Mouse (Mus musculus) c-Kit-negative CD71-positive TER-119-positive erythroid progenitor cells, embryonic 14.5 days (primary cell): ENCODE data around the gene Fam171a2.
A peak's percentile ranks its signal among the peaks of the same experiment; 100 is the strongest.
"Not testable (repeated sequence)": the region's sequence is repeated elsewhere in the genome, so short reads cannot be mapped to it uniquely, and the experiment has no call there.

ENCODE experiments used
- DNase-seq: peaks from one replicate; pipeline ENCODE4 v3.0.0-alpha.2; 2013; ENCODE audit warnings: low read depth, low spot score

Gene Fam171a2

GRCm38 (mm10) chr11:102410345-102410744 is 37.1 kb downstream of the Fam171a2 start:
- not testable (repeated sequence) for DNase-seq

- no peak for DNase-seq
These were observed 37.6 kb downstream of the Fam171a2 start for GRCm38 (mm10) chr11:102409795-102410330.

GRCm38 (mm10) chr11:102408888-102409794 is 38.3 kb downstream of the Fam171a2 start:
- DNase-seq, result no peak

DNA sequence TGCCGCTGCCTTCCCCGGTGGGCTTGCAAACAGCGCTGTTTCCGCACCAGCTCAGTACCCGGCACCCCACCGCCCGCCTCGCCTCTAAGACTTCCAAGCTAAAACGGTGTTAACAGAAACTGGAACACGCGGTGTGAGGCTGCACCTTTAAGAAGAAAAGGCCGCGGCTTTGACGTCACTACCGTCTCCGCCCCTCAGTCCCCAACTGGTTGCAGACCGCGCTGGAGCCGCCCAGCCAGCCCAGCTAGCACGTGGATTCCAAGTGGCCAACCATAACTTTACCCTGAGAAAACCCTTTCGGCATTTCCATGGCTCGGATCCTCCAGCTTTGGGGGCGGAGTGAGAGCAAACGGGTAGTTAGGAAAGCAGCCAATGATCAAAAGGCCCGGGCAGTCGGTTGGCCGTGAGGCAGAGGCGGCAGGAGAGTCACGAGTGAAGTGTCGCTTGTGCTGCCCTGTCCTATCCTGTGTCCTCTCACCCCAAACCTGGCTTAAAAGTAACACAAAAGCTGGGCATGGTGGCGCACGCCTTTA is 39.1 kb downstream of the Fam171a2 start:
- DNase-seq, result peak; percentile 97

DNA sequence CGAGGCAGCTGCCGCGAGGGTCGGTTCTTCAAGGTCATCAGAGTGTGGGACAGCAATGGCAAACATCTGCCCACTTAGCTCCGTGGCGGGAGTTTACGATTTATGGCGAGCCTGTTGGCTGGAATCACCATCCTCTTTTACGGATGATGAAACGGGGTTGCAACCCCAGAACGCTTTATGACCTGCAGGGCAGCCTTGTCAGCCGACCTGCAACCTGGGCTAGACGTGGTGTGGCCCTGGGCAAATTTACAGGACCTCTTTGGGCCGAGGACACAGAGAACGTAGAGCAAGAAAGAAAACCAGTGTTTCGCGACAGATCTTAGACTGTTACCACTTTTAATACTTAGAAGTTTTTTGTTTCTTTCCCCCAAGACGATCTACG is 39.7 kb downstream of the Fam171a2 start, which contains the start of gene Slc25a39:
Gene Slc25a39 (minus strand): TSS at position 113 of the 382 bp plus-strand sequence.
- DNase-seq, result no peak

GRCm38 (mm10) chr11:102406900-102407833 is 40.3 kb downstream of the Fam171a2 start:
- peak; percentile 85 for DNase-seq

DNA sequence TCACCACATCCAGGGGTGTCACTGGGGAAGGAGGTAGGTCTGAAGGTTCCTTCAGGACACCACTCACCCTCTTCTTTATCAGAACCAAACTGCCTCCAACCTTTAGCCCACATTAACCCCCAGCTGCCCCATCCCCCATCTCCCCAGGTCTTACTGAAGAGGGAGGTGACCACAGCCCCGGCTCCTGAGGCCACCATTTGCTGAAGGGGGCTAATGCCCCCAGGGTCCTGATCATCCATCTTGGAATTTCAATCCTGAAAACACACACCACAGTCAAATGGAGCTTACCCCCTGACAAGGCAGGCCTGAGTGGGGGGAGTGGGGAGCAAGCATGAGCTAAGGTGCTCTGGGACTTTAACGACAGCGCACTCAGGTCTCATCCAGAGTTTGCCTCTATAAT is 41.1 kb downstream of the Fam171a2 start:
- no peak for DNase-seq

DNA sequence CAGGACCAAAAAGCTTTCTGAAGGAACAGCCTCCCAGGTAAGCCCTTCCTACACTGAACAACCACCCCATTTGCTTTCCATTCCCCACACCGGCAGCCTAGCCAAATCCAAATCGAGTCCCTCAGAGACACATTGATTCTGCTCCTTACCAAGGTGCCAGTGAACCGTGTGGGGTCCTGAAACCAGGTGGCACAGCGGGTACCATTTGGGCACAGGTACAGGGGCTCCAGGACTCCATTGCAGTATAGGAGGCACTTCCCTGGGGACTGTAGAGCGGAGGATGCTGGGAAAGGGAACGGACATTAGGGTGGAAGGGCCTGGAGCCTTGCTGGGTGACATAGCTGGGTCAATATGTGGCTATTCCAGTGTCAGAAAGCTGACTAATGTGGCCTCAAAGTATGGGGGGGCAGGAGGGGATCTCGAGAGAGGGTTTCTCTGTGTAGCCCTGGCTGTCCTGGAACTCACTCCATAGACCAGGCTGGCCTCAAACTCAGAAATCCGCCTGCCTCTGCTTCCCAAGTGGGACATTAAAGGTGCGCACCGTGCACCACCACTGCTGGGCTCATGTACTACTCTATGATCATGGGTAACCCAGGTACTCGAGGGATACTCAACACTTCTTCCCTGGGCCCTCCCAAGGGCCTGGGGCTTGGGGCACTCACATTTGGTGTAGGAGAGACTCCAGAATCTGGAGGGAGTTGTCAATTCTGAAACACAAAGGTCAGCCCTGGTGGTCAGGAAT is 41.8 kb downstream of the Fam171a2 start:
- DNase-seq, result no peak

- no peak for DNase-seq
These were observed 43.1 kb downstream of the Fam171a2 start for GRCm38 (mm10) chr11:102404161-102405010.

GRCm38 (mm10) chr11:102403657-102404056 is 43.8 kb downstream of the Fam171a2 start:
- DNase-seq, result no peak

- no peak for DNase-seq
These were observed 45.5 kb downstream of the Fam171a2 start for GRCm38 (mm10) chr11:102401898-102402500.

DNA sequence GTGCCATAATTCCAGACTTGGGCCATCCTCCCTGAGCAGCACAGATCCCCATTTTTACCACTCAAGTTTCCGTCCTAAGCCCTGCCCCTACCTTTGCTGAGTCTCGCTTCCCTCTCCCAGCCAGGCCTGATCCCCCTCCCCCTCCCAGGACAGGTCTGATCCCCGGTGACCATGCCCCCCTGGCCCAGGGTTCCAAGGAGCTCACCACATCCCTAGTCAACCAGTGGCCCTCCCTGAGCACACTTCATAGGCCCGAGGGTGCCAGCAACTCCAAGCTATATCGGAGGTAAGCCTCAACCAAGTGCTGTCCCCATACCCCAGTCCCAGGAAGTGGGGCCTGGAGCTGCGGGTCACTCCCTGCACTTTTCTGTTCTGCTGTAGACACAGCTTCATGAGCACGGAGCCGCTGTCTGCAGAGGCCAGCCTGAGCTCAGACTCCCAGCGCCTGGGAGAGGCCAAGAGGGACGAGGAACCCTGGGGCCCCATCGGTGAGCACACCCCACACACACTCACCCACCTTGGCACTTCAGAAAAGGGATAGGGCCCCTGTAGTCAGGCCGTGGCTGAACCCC is 46.9 kb downstream of the Fam171a2 start:
- DNase-seq, result no peak

DNA sequence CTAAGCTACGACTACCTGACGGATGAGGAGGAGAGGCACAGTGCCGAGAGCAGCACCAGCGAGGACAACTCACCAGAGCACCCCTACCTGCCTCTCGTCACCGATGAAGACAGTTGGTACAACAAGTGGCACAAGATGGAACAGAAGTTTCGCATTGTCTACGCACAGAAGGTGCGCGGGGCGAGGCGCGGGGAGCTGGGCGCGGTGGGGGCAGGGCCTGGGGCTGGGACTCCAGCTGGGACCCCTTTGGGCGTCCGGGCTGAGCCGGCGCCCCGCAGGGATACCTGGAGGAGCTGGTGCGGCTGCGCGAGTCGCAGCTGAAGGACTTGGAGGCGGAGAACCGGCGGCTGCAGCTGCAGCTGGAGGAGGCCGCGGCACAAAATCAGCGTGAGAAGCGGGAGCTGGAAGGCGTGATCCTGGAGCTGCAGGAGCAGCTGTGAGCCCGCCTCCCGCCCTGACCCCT is 47.8 kb downstream of the Fam171a2 start:
- DNase-seq, result no peak

DNA sequence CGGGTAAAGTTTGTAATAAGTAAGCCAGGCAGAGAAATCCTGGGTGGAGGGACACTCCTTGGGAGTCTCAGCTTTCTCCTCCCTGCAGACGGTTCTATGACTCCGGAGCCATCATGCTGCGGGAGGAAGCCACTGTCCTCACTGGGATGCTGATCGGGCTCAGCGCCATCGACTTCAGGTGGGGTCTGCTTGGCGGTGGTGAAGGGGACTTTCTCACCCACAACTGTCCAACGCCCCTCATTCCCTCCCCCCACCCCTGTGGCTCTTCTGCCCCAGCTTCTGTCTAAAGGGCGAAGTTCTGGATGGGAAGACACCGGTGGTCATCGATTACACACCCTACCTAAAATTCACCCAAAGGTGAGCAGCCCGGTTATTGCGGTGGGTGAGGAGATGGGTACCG is 48.4 kb downstream of the Fam171a2 start:
- no peak for DNase-seq

- no peak for DNase-seq
These were observed 49.3 kb downstream of the Fam171a2 start for GRCm38 (mm10) chr11:102398007-102398825.

- DNase-seq, result no peak
These were observed 50.8 kb downstream of the Fam171a2 start for GRCm38 (mm10) chr11:102396671-102397141.

DNA sequence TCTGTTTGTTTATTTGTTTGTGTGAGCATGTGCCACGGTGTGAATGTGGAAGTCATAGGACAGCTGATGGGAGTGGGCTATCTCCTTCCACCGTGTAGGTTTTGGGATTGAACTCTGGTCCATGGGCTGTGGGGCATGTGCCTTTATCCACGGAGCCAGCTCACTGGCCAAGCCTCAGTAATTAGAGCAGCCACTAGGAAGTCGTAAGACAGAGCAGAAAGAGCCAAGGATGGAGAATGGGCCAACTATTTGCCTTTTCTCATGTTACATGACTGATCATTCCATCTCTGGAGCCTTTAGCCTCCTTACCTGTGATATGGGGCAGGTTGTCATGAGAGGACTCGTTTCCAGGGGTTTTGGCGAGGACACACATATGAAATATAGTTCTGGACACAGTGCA is 51.2 kb downstream of the Fam171a2 start:
- no peak for DNase-seq

DNA sequence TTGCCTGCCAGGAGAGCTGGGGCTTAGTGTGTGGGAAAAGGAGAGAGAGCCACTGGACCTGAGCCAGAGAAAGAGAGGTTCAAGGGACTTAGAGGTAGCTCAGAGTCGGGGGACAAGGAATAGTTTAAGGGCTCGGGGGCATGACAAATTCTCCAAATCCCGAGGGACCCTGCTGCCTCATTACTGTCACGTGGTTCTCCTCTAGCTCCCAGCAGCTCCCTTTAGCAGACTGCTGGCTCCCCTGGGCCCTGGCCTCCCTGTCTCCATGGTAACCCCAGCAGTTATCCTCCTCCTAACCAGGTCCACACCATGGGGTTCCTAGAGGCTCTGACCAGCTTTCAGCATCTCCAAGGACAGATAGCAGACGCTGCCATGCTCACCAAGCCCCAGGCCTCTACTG is 52.2 kb downstream of the Fam171a2 start:
- DNase-seq, result no peak
